Mouse (Mus musculus): ENCODE results near the gene Spef1. TPM values are rescaled to one million over a fixed set of nuclear protein-coding genes. Genes with fewer than 3 reads are reported as not detected.

Gene Spef1
- polyA plus RNA-seq, 1 experiment from 2014 or later: 2.4 TPM

GRCm38 (mm10) chr2:131139287-131139686 lies 47.8 kb downstream of the Spef1 start:
- Histone ChIP-seq H3K27me3 (ENCODE audit: control insufficient read depth, insufficient read depth, low read length) (no peaks in the 10 kb centered on the region), H3K9me3 (ENCODE audit: control insufficient read depth, low read length) (no peaks in the 10 kb centered on the region), H3K4me1 (ENCODE audit: control insufficient read depth in 2 of 2, insufficient read depth in 2 of 2, low read length in 2 of 2) (peaks cover 31 to 41% of the 10 kb centered on the region in 2 experiments), H3K4me2 (ENCODE audit: low read length) (no peak overlapping the region), H3K9ac (ENCODE audit: low read length) (no peak overlapping the region), H3K36me3 (ENCODE audit: control insufficient read depth, insufficient read depth, low read length) (peaks cover 45% of the 10 kb centered on the region), H3K4me3 (ENCODE audit: control insufficient read depth in 1 of 2, insufficient read depth in 1 of 2, low read depth in 1 of 2, low read length in 2 of 2) (no peak overlapping the region), H3K27ac (replicated peaks in 1 of 2; ENCODE audit: control insufficient read depth in 1 of 2, insufficient read depth in 1 of 2, low read depth in 2 of 2, low read length in 2 of 2) (no peak overlapping the region)
- 81% methylated on average over 5 of the region's 5 CpGs for WGBS
- ATAC-seq (ENCODE audit: insufficient number of reproducible peaks, insufficient read depth, low FRiP score, low read depth): no peak

DNA sequence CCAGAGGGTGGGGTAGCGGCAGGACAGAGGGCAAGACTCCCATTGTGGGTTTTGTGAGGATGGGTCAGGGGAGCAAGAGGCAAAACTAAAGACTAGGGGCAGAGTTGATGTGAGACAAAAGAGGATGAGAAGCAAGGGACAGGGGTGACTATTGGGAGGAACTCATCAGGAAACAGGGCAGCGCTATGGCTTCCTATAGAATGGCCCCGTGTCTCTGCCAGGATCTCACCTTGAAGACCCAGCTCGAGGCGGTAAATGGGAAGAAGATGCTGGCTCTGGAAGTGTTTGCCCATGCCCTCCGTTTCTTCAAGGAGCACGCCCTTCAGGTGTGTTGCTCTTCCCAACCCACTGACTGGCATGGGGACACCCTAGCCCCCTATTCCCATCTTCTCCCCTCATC lies 48.3 kb downstream of the Spef1 start:
- H3K36me3 ChIP-seq (ENCODE audit: control insufficient read depth, insufficient read depth, low read length): peaks cover 41% of the 10 kb centered on the region
- no peak overlapping the region for H3K9ac ChIP-seq (ENCODE audit: low read length)
- no peak overlapping the region for H3K27ac ChIP-seq (replicated peaks in 1 of 2; ENCODE audit: control insufficient read depth in 1 of 2, insufficient read depth in 1 of 2, low read depth in 2 of 2, low read length in 2 of 2)
- no peaks in the 10 kb centered on the region for H3K27me3 ChIP-seq (ENCODE audit: control insufficient read depth, insufficient read depth, low read length)
- ATAC-seq (ENCODE audit: insufficient number of reproducible peaks, insufficient read depth, low FRiP score, low read depth): no peak
- H3K4me3 ChIP-seq (ENCODE audit: control insufficient read depth in 1 of 2, insufficient read depth in 1 of 2, low read depth in 1 of 2, low read length in 2 of 2): no peak overlapping the region
- no peaks in the 10 kb centered on the region for H3K9me3 ChIP-seq (ENCODE audit: control insufficient read depth, low read length)
- 86% methylated on average over 7 of the region's 7 CpGs for WGBS
- no peak overlapping the region for H3K4me2 ChIP-seq (ENCODE audit: low read length)
- peaks cover 31 to 45% of the 10 kb centered on the region in 2 experiments for H3K4me1 ChIP-seq (ENCODE audit: control insufficient read depth in 2 of 2, insufficient read depth in 2 of 2, low read length in 2 of 2)

GRCm38 (mm10) chr2:131138296-131138695 lies 48.8 kb downstream of the Spef1 start:
- no peak overlapping the region for H3K4me3 ChIP-seq (ENCODE audit: control insufficient read depth in 1 of 2, insufficient read depth in 1 of 2, low read depth in 1 of 2, low read length in 2 of 2)
- no peak overlapping the region for H3K9ac ChIP-seq (ENCODE audit: low read length)
- peaks cover 36% of the 10 kb centered on the region for H3K36me3 ChIP-seq (ENCODE audit: control insufficient read depth, insufficient read depth, low read length)
- H3K9me3 ChIP-seq (ENCODE audit: control insufficient read depth, low read length): no peaks in the 10 kb centered on the region
- WGBS: 85% methylated on average over 4 of the region's 4 CpGs
- peaks cover 31 to 45% of the 10 kb centered on the region in 2 experiments for H3K4me1 ChIP-seq (ENCODE audit: control insufficient read depth in 2 of 2, insufficient read depth in 2 of 2, low read length in 2 of 2)
- H3K27ac ChIP-seq (replicated peaks in 1 of 2; ENCODE audit: control insufficient read depth in 1 of 2, insufficient read depth in 1 of 2, low read depth in 2 of 2, low read length in 2 of 2): no peak overlapping the region
- H3K27me3 ChIP-seq (ENCODE audit: control insufficient read depth, insufficient read depth, low read length): no peaks in the 10 kb centered on the region
- no peak overlapping the region for H3K4me2 ChIP-seq (ENCODE audit: low read length)
- ATAC-seq (ENCODE audit: insufficient number of reproducible peaks, insufficient read depth, low FRiP score, low read depth): no peak

DNA sequence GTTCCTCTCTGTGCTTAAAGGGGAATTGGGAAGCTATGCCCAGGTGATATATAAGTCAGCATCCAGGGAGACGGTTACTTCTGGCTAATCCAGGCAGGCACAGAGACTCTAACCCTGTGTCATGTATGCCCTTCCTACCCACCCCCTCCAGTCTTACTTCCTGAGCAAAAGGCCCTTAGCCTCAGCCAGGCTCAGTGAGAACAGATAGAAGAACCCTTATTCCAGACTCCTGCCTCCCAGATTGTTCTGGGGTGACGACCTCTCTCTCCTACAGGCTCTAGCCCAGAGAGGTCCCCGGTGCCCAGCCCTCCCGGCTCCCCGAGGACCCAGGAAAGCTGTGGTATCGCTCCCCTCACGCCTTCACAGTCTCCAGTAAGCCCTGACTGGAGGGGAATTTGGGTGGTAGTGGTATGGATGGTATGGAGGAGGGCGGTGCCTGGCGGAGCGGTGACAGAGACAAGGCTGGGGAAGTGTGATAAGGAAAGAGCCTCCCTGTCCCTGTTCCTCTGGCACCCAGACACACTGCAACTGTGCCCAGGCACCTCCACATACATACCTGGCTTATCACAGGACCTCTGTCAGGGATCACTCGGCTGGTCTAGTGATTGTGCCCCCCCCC lies 51.5 kb downstream of the Spef1 start:
- WGBS: 7% methylated on average over 11 of the region's 11 CpGs
- Histone ChIP-seq H3K27me3 (ENCODE audit: control insufficient read depth, insufficient read depth, low read length) (no peaks in the 10 kb centered on the region), H3K36me3 (ENCODE audit: control insufficient read depth, insufficient read depth, low read length) (peaks cover 13% of the 10 kb centered on the region), H3K4me3 (ENCODE audit: control insufficient read depth in 1 of 2, insufficient read depth in 1 of 2, low read depth in 1 of 2, low read length in 2 of 2) (no peak overlapping the region), H3K4me1 (ENCODE audit: control insufficient read depth in 2 of 2, insufficient read depth in 2 of 2, low read length in 2 of 2) (peaks cover 34 to 38% of the 10 kb centered on the region in 2 experiments), H3K27ac (replicated peaks in 1 of 2; ENCODE audit: control insufficient read depth in 1 of 2, insufficient read depth in 1 of 2, low read depth in 2 of 2, low read length in 2 of 2) (peak overlapping the region; percentile 45 to 59), H3K9me3 (ENCODE audit: control insufficient read depth, low read length) (no peaks in the 10 kb centered on the region), H3K9ac (ENCODE audit: low read length) (peak overlapping the region; percentile 1), H3K4me2 (ENCODE audit: low read length) (peak overlapping the region; percentile 40)
- peak; percentile 72 for ATAC-seq (ENCODE audit: insufficient number of reproducible peaks, insufficient read depth, low FRiP score, low read depth)

- Histone ChIP-seq H3K27ac (replicated peaks in 1 of 2; ENCODE audit: control insufficient read depth in 1 of 2, insufficient read depth in 1 of 2, low read depth in 2 of 2, low read length in 2 of 2) (peak overlapping the region; percentile 45 to 59), H3K9ac (ENCODE audit: low read length) (peak overlapping the region; percentile 1; the same call in 1 of the 2 replicates), H3K36me3 (ENCODE audit: control insufficient read depth, insufficient read depth, low read length) (peaks cover 13% of the 10 kb centered on the region), H3K4me3 (ENCODE audit: control insufficient read depth in 1 of 2, insufficient read depth in 1 of 2, low read depth in 1 of 2, low read length in 2 of 2) (no peak overlapping the region), H3K9me3 (ENCODE audit: control insufficient read depth, low read length) (no peaks in the 10 kb centered on the region), H3K27me3 (ENCODE audit: control insufficient read depth, insufficient read depth, low read length) (no peaks in the 10 kb centered on the region), H3K4me2 (ENCODE audit: low read length) (no peak overlapping the region), H3K4me1 (ENCODE audit: control insufficient read depth in 2 of 2, insufficient read depth in 2 of 2, low read length in 2 of 2) (peaks cover 27 to 33% of the 10 kb centered on the region in 2 experiments)
- WGBS: 69% methylated on average over 8 of the region's 8 CpGs
- ATAC-seq (ENCODE audit: insufficient number of reproducible peaks, insufficient read depth, low FRiP score, low read depth): no peak
These were observed 52.2 kb downstream of the Spef1 start for GRCm38 (mm10) chr2:131134826-131135400.

DNA sequence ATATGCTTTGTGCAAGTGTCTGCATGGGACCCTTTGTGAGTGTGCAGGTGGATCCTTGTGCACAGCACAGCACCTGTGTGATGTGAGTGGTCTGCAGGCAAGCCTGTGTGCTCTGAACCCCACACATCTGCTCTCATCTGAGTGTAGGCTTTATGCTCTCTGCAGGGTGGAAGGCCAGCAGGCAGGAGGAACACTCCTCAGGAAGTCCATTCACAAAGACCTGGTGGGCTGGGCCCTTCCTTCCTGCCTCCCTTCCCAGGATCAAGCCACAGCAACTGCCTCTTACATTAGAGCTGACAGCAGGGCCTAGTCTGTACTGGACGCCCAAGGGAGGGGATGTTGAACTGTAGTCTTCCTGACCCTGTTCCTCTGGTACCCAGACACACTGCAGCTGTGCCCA lies 52.7 kb downstream of the Spef1 start:
- H3K9ac ChIP-seq (ENCODE audit: low read length): no peak overlapping the region
- H3K4me2 ChIP-seq (ENCODE audit: low read length): no peak overlapping the region
- no peaks in the 10 kb centered on the region for H3K9me3 ChIP-seq (ENCODE audit: control insufficient read depth, low read length)
- H3K4me1 ChIP-seq (ENCODE audit: control insufficient read depth in 2 of 2, insufficient read depth in 2 of 2, low read length in 2 of 2): peaks cover 25 to 29% of the 10 kb centered on the region in 2 experiments
- H3K36me3 ChIP-seq (ENCODE audit: control insufficient read depth, insufficient read depth, low read length): peaks cover 13% of the 10 kb centered on the region
- peak overlapping the region; percentile 47 to 59 for H3K27ac ChIP-seq (replicated peaks in 1 of 2; ENCODE audit: control insufficient read depth in 1 of 2, insufficient read depth in 1 of 2, low read depth in 2 of 2, low read length in 2 of 2)
- H3K4me3 ChIP-seq (ENCODE audit: control insufficient read depth in 1 of 2, insufficient read depth in 1 of 2, low read depth in 1 of 2, low read length in 2 of 2): no peak overlapping the region
- 58% methylated on average over 1 of the region's 1 CpGs for WGBS
- no peaks in the 10 kb centered on the region for H3K27me3 ChIP-seq (ENCODE audit: control insufficient read depth, insufficient read depth, low read length)
- peak; percentile 57 for ATAC-seq (ENCODE audit: insufficient number of reproducible peaks, insufficient read depth, low FRiP score, low read depth)

GRCm38 (mm10) chr2:131132930-131133547 lies 54.0 kb downstream of the Spef1 start, which contains the start of gene Gm11037:
Gene Gm11037 (plus strand): TSS chr2:131133497.
- H3K4me1 ChIP-seq (ENCODE audit: control insufficient read depth in 2 of 2, insufficient read depth in 2 of 2, low read length in 2 of 2): peaks cover 25 to 28% of the 10 kb centered on the region in 2 experiments

More at GRCm38 (mm10) chr2:131132930-131133547, 54.0 kb downstream of the Spef1 start, which contains the start of gene Gm11037:
- no peak for ATAC-seq (ENCODE audit: insufficient number of reproducible peaks, insufficient read depth, low FRiP score, low read depth)
- Histone ChIP-seq H3K36me3 (ENCODE audit: control insufficient read depth, insufficient read depth, low read length) (peaks cover 5% of the 10 kb centered on the region; the same call in 1 of the 2 replicates), H3K27me3 (ENCODE audit: control insufficient read depth, insufficient read depth, low read length) (no peaks in the 10 kb centered on the region), H3K9me3 (ENCODE audit: control insufficient read depth, low read length) (no peaks in the 10 kb centered on the region), H3K27ac (replicated peaks in 1 of 2; ENCODE audit: control insufficient read depth in 1 of 2, insufficient read depth in 1 of 2, low read depth in 2 of 2, low read length in 2 of 2) (peak within 1 kb of the TSS; percentile 47 to 54), H3K4me2 (ENCODE audit: low read length) (no peak within 1 kb of the TSS), H3K9ac (ENCODE audit: low read length) (no peak within 1 kb of the TSS), H3K4me3 (ENCODE audit: control insufficient read depth in 1 of 2, insufficient read depth in 1 of 2, low read depth in 1 of 2, low read length in 2 of 2) (no peak within 1 kb of the TSS)
- 86% methylated on average over 9 of the region's 9 CpGs for WGBS
